Mouse (Mus musculus): Measurements from ENCODE around the gene Kctd20. TPM values are rescaled to one million over a fixed set of nuclear protein-coding genes. Genes with fewer than 3 reads are reported as not detected.
A peak's percentile ranks its signal among the peaks of the same experiment; 100 is the strongest.

Gene Kctd20
- 107 and 115 TPM in 2 replicates for polyA plus RNA-seq (2015; fragmentation: Nextera tagmentation; extraction: Ambion mirVana)

- Histone ChIP-seq H3K36me3 (ENCODE audit: poor library complexity, severe bottlenecking) (peaks cover 3% of the 10 kb centered on the region; the same call in 1 of the 2 replicates), H3K9me3 (replicated peaks) (peaks cover 5% of the 10 kb centered on the region; the same call in 1 of the 2 replicates), H3K4me2 (peak within 1 kb of the TSS; percentile 91), H3K9ac (peak within 1 kb of the TSS; percentile 91), H3K4me1 (peaks cover 21% of the 10 kb centered on the region), H3K27ac (peak within 1 kb of the TSS; percentile 97), H3K4me3 (peak within 1 kb of the TSS; percentile 76), H3K27me3 (0 out of 2 replicates have a peak, but pooled peaks cover 3% of the 10 kb centered on the region)
- peak; percentile 95 for ATAC-seq
- WGBS = 2% methylated on average over 58 of the region's 80 CpGs
These were observed at the start of gene Kctd20 for GRCm38 (mm10) chr17:28951831-28952799. Kctd20 (plus strand) TSS chr17:28951950.

- no peak overlapping the region for H3K4me2 ChIP-seq
- H3K36me3 ChIP-seq (ENCODE audit: poor library complexity, severe bottlenecking) = no peaks in the 10 kb centered on the region
- H3K27ac ChIP-seq = peak overlapping the region; percentile 51
- no peaks in the 10 kb centered on the region for H3K9me3 ChIP-seq (replicated peaks)
- H3K27me3 ChIP-seq = peaks cover 13% of the 10 kb centered on the region
- peaks cover 18% of the 10 kb centered on the region for H3K4me1 ChIP-seq
- 27% methylated on average over 23 of the region's 23 CpGs for WGBS
- no peak overlapping the region for H3K4me3 ChIP-seq
- ATAC-seq = peak; percentile 71
- 0 out of 2 replicates have a peak overlapping the region, but pooled peaks have one; percentile 12 for H3K9ac ChIP-seq
These were observed 47.0 kb upstream of the Kctd20 start for GRCm38 (mm10) chr17:28904546-28905376.

- 62% methylated on average over 13 of the region's 13 CpGs for WGBS
- Histone ChIP-seq H3K4me3 (no peak overlapping the region), H3K4me2 (no peak overlapping the region), H3K27me3 (peaks cover 20% of the 10 kb centered on the region), H3K36me3 (ENCODE audit: poor library complexity, severe bottlenecking) (no peaks in the 10 kb centered on the region), H3K4me1 (peaks cover 19% of the 10 kb centered on the region), H3K9me3 (replicated peaks) (no peaks in the 10 kb centered on the region), H3K9ac (no peak overlapping the region), H3K27ac (no peak overlapping the region)
- no peak for ATAC-seq
These were observed 46.3 kb upstream of the Kctd20 start for GRCm38 (mm10) chr17:28905377-28905916.

GRCm38 (mm10) chr17:28907959-28908358 lies 43.8 kb upstream of the Kctd20 start:
- Histone ChIP-seq H3K36me3 (ENCODE audit: poor library complexity, severe bottlenecking) (no peaks in the 10 kb centered on the region), H3K4me2 (no peak overlapping the region), H3K9ac (no peak overlapping the region), H3K4me1 (peaks cover 19% of the 10 kb centered on the region), H3K9me3 (replicated peaks) (no peaks in the 10 kb centered on the region), H3K27ac (no peak overlapping the region), H3K4me3 (no peak overlapping the region), H3K27me3 (peaks cover 21% of the 10 kb centered on the region)
- no peak for ATAC-seq
- WGBS = 66% methylated on average over 7 of the region's 7 CpGs

- Histone ChIP-seq H3K9ac (peak overlapping the region; percentile 55), H3K4me2 (peak overlapping the region; percentile 55), H3K9me3 (replicated peaks) (no peaks in the 10 kb centered on the region), H3K4me1 (peaks cover 18% of the 10 kb centered on the region), H3K36me3 (ENCODE audit: poor library complexity, severe bottlenecking) (no peaks in the 10 kb centered on the region), H3K27ac (no peak overlapping the region), H3K27me3 (peaks cover 21% of the 10 kb centered on the region), H3K4me3 (peak overlapping the region; percentile 21)
- no peak for ATAC-seq
- 11% methylated on average over 29 of the region's 29 CpGs for WGBS
These were observed 42.4 kb upstream of the Kctd20 start for GRCm38 (mm10) chr17:28909252-28909941.

GRCm38 (mm10) chr17:28910139-28910538 lies 41.6 kb upstream of the Kctd20 start:
- no peak overlapping the region for H3K9ac ChIP-seq
- H3K9me3 ChIP-seq (replicated peaks) = no peaks in the 10 kb centered on the region
- peak overlapping the region; percentile 55; the same call in 1 of the 2 replicates for H3K4me2 ChIP-seq
- no peak overlapping the region for H3K27ac ChIP-seq
- no peak for ATAC-seq
- 19% methylated on average over 7 of the region's 7 CpGs for WGBS
- H3K27me3 ChIP-seq = peaks cover 21% of the 10 kb centered on the region
- H3K4me1 ChIP-seq = peaks cover 11% of the 10 kb centered on the region
- no peaks in the 10 kb centered on the region for H3K36me3 ChIP-seq (ENCODE audit: poor library complexity, severe bottlenecking)
- no peak overlapping the region for H3K4me3 ChIP-seq

- ATAC-seq = no peak
- 81% methylated on average over 5 of the region's 5 CpGs for WGBS
- Histone ChIP-seq H3K27me3 (peaks cover 21% of the 10 kb centered on the region), H3K4me1 (peaks cover 9% of the 10 kb centered on the region; the same call in 1 of the 2 replicates), H3K4me3 (no peak overlapping the region), H3K36me3 (ENCODE audit: poor library complexity, severe bottlenecking) (no peaks in the 10 kb centered on the region), H3K9ac (no peak overlapping the region), H3K9me3 (replicated peaks) (no peaks in the 10 kb centered on the region), H3K4me2 (no peak overlapping the region), H3K27ac (no peak overlapping the region)
These were observed 38.5 kb upstream of the Kctd20 start for GRCm38 (mm10) chr17:28913200-28913599.

GRCm38 (mm10) chr17:28913940-28914339 lies 37.8 kb upstream of the Kctd20 start:
- Histone ChIP-seq H3K9me3 (replicated peaks) (no peaks in the 10 kb centered on the region), H3K4me3 (no peak overlapping the region), H3K27me3 (peaks cover 17% of the 10 kb centered on the region), H3K36me3 (ENCODE audit: poor library complexity, severe bottlenecking) (no peaks in the 10 kb centered on the region), H3K27ac (no peak overlapping the region), H3K4me2 (no peak overlapping the region), H3K9ac (no peak overlapping the region), H3K4me1 (peaks cover 9% of the 10 kb centered on the region; the same call in 1 of the 2 replicates)
- no peak for ATAC-seq
- WGBS = 77% methylated on average over 6 of the region's 6 CpGs

GRCm38 (mm10) chr17:28915060-28915628 lies 36.6 kb upstream of the Kctd20 start, which contains the start of gene 4930539E08Rik:
4930539E08Rik (minus strand) TSS chr17:28915324.
- Histone ChIP-seq H3K9ac (no peak within 1 kb of the TSS), H3K4me3 (no peak within 1 kb of the TSS), H3K9me3 (replicated peaks) (no peaks in the 10 kb centered on the region), H3K4me2 (no peak within 1 kb of the TSS), H3K4me1 (no peaks in the 10 kb centered on the region), H3K27ac (no peak within 1 kb of the TSS), H3K27me3 (peaks cover 5% of the 10 kb centered on the region), H3K36me3 (ENCODE audit: poor library complexity, severe bottlenecking) (no peaks in the 10 kb centered on the region)
- WGBS = 63% methylated on average over 12 of the region's 12 CpGs
- no peak for ATAC-seq

GRCm38 (mm10) chr17:28916520-28916919 lies 35.2 kb upstream of the Kctd20 start:
- Histone ChIP-seq H3K9me3 (replicated peaks) (no peaks in the 10 kb centered on the region), H3K9ac (no peak overlapping the region), H3K27me3 (no peaks in the 10 kb centered on the region), H3K4me3 (no peak overlapping the region), H3K4me1 (no peaks in the 10 kb centered on the region), H3K36me3 (ENCODE audit: poor library complexity, severe bottlenecking) (no peaks in the 10 kb centered on the region), H3K4me2 (no peak overlapping the region), H3K27ac (no peak overlapping the region)
- ATAC-seq = no peak
- 100% methylated on average over 1 of the region's 1 CpGs for WGBS

- ATAC-seq = no peak
- H3K4me3 ChIP-seq = no peak overlapping the region
- H3K4me1 ChIP-seq = no peaks in the 10 kb centered on the region
- H3K9ac ChIP-seq = no peak overlapping the region
- WGBS = 69% methylated on average over 8 of the region's 8 CpGs
- H3K4me2 ChIP-seq = no peak overlapping the region
- H3K9me3 ChIP-seq (replicated peaks) = no peaks in the 10 kb centered on the region
- H3K27me3 ChIP-seq = no peaks in the 10 kb centered on the region
- no peak overlapping the region for H3K27ac ChIP-seq
- no peaks in the 10 kb centered on the region for H3K36me3 ChIP-seq (ENCODE audit: poor library complexity, severe bottlenecking)
These were observed 30.7 kb upstream of the Kctd20 start for GRCm38 (mm10) chr17:28921086-28921485.

All from forebrain, embryonic 13.5 days (tissue).